Mouse (Mus musculus): ENCODE data around the gene Cyp3a11. TPM values are rescaled to one million over a fixed set of nuclear protein-coding genes. Genes with fewer than 3 reads are reported as not detected.
"Not testable (repeated sequence)": the region's sequence is repeated elsewhere in the genome, so short reads cannot be mapped to it uniquely, and the experiment has no call there.

The Cyp3a11 gene
- polyA plus RNA-seq (2015; fragmentation: Nextera tagmentation; extraction: Ambion mirVana) = 0.40 TPM in 1 of 2 replicates, not detected in the other

DNA sequence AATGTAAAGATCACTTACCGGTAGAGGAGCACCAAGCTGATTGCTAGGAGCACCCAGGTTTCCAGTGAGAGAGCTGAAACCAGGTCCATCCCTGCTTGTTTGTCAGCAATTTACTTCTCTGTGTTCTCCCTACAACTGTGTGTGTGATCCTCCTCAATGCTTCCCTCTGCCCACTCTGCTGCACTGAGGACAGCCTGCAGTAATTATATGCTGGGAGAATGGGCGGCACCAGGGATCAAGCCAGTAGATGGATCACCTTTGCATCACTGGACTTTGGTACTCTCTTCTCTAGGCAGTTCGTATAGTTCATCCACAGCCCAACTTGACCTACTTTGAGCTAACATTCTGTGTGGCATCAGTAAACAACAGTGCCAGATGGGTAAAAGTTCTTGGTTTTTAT is at the start of gene Cyp3a11:
Cyp3a11 (minus strand) TSS at position 277 of the 400 bp plus-strand sequence.
- no peak within 1 kb of the TSS for H3K9ac ChIP-seq
- no peak within 1 kb of the TSS for H3K4me2 ChIP-seq
- WGBS = 81% methylated on average over 3 of the region's 3 CpGs
- H3K9me3 ChIP-seq = peaks cover 4% of the 10 kb centered on the region; the same call in 1 of the 2 replicates
- no peak for ATAC-seq (ENCODE audit: insufficient number of reproducible peaks, insufficient read depth, low FRiP score, low TSS enrichment, low read depth)
- no peak within 1 kb of the TSS for H3K4me3 ChIP-seq
- no peaks in the 10 kb centered on the region for H3K27me3 ChIP-seq
- H3K4me1 ChIP-seq = no peaks in the 10 kb centered on the region
- no peak within 1 kb of the TSS for H3K27ac ChIP-seq
- H3K36me3 ChIP-seq = no peaks in the 10 kb centered on the region

DNA sequence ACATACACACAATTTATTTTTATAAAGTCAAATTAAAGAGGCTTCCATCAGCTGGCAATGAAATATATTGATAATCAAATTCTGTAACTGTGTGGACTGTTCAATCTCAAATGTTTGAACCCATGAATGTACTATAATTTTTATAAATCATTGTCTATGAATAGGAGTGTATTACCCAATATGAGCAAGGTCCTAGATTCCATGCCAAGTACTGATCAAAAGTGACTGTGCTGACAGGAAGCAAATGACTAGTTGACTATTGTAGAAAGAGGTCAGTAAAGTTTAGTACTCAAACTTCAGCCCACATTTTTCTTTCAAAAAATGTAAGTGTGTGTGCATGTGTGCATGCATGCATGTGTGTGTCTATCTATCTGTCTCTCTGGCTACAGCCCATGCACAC is 33.1 kb upstream of the Cyp3a11 start:
- no peak overlapping the region for H3K9ac ChIP-seq
- H3K4me1 ChIP-seq = no peaks in the 10 kb centered on the region
- H3K4me2 ChIP-seq = no peak overlapping the region
- H3K27ac ChIP-seq = no peak overlapping the region
- no peaks in the 10 kb centered on the region for H3K27me3 ChIP-seq
- no peak overlapping the region for H3K4me3 ChIP-seq
- no peaks in the 10 kb centered on the region for H3K36me3 ChIP-seq
- H3K9me3 ChIP-seq = peaks cover 37% of the 10 kb centered on the region
- no peak for ATAC-seq (ENCODE audit: insufficient number of reproducible peaks, insufficient read depth, low FRiP score, low TSS enrichment, low read depth)

DNA sequence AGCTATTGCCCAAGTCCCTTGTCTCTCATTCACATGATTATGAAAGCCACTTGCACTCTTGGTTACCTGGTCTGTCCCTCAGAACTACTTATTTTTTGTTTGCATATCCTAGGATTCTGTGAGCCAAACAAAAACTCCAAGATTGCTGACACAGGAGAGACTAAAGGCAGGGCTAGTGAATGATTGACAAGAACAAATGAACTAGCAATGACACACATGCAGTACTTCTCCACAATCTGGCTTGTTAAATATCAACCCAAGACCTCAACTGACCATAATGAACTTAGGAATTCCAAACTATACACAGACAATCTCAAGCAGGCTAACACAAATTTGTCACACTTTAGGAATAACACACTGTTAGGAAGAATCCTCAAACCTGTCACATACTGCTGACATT is 32.0 kb upstream of the Cyp3a11 start:
- Histone ChIP-seq H3K9ac (no peak overlapping the region), H3K4me2 (no peak overlapping the region), H3K27ac (no peak overlapping the region), H3K36me3 (no peaks in the 10 kb centered on the region), H3K4me3 (no peak overlapping the region), H3K9me3 (peaks cover 44% of the 10 kb centered on the region), H3K4me1 (no peaks in the 10 kb centered on the region), H3K27me3 (no peaks in the 10 kb centered on the region)
- ATAC-seq (ENCODE audit: insufficient number of reproducible peaks, insufficient read depth, low FRiP score, low TSS enrichment, low read depth) = no peak

DNA sequence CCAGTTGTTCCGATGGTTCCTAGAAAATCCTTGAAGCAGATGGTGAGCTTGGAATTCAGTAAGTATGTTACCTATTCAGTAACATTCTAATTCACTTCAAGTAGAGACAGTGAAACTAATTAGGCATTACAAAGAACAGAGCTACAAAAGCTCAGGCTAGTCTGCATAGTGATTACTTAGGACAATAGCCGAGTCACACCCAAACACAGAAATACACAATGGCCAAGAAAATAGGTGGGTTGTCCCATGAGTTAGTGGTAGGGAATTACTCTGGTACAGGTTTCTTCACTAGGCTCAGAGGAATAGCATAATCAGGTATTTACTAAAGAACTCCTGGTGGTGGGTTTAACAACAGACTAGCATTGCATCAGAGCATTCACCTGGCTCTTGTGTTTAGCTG is 27.2 kb upstream of the Cyp3a11 start:
- H3K9ac ChIP-seq; H3K4me2 ChIP-seq; H3K36me3 ChIP-seq; H3K27me3 ChIP-seq; H3K4me3 ChIP-seq; H3K27ac ChIP-seq; H3K4me1 ChIP-seq; ATAC-seq (ENCODE audit: insufficient number of reproducible peaks, insufficient read depth, low FRiP score, low TSS enrichment, low read depth): not testable (repeated sequence)
- 85% methylated on average over 2 of the region's 2 CpGs for WGBS
- H3K9me3 ChIP-seq = peaks cover 43% of the 10 kb centered on the region

DNA sequence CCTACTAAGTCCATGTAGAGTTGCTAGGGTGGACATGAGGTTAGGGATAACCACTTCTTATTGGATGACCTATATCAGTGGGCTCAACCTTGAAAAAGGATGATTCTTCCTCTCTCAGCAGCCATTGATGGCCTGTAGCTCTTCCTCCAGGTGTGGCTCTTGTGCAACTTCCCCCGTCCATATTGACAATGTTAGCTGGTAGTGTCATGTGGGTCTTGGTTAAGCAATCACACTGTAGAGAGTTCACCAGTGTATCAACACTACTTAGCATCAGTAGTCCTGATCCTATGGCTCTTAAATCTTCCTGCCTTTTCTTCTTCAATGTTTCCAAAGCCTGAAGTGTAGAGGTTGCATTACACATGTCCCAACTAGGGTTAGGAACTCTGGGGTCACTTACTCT is 24.8 kb upstream of the Cyp3a11 start:
- H3K9ac ChIP-seq = no peak overlapping the region
- H3K9me3 ChIP-seq = peaks cover 34% of the 10 kb centered on the region
- 79% methylated on average over 1 of the region's 1 CpGs for WGBS
- ATAC-seq (ENCODE audit: insufficient number of reproducible peaks, insufficient read depth, low FRiP score, low TSS enrichment, low read depth) = no peak
- H3K27me3 ChIP-seq = no peaks in the 10 kb centered on the region
- no peaks in the 10 kb centered on the region for H3K36me3 ChIP-seq
- no peaks in the 10 kb centered on the region for H3K4me1 ChIP-seq
- no peak overlapping the region for H3K27ac ChIP-seq
- no peak overlapping the region for H3K4me3 ChIP-seq
- H3K4me2 ChIP-seq = no peak overlapping the region

DNA sequence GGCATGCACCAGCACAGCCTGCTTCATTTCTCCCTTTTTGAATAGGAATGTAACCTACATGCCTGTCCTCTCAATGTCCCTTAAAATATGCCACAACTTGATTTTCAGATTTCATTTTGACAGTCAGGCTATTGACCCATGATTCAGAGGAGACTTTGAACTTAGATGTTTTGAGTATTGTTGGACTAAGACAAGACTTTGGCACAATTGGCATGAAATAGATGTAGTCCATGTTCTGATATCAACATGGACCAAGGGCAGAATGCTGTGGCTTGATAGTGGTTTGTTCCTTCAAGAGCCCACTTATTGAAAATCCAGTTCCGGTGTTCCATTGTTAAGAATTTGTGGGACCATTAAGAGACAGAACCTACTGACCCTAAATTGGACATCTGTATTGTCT is 23.6 kb upstream of the Cyp3a11 start:
- Histone ChIP-seq H3K4me1 (no peaks in the 10 kb centered on the region), H3K9ac (no peak overlapping the region), H3K27ac (no peak overlapping the region), H3K9me3 (peaks cover 32% of the 10 kb centered on the region), H3K36me3 (no peaks in the 10 kb centered on the region), H3K27me3 (no peaks in the 10 kb centered on the region), H3K4me3 (no peak overlapping the region), H3K4me2 (no peak overlapping the region)
- ATAC-seq (ENCODE audit: insufficient number of reproducible peaks, insufficient read depth, low FRiP score, low TSS enrichment, low read depth) = no peak
- 95% methylated on average over 1 of the region's 1 CpGs for WGBS

DNA sequence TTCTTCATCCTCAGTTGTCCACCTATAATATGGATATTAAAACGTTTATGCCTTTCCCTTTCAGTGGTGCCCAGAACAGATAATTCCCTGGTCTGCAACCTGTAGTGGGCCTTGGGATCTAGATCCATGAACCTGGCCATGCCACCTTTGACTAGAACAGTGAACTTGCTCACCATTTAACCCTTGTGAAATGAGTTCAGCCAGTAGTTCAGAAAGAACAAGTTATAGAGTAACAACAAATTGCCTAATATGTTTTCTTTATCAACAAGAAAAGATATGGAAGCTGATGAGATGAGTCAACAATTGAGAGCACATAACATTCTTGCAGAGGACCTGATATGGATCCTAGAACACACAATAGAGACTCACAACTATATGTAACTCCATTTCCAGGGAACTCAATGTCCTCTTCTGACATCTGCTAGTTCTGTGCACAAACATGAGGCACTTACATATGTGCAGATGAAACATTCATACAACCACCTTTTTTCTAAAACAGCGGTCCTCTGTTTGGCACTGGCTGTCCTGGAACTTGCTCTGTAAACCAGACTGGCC is 20.7 kb upstream of the Cyp3a11 start:
- H3K9ac ChIP-seq = no peak overlapping the region
- WGBS = 46% methylated on average over 2 of the region's 2 CpGs
- H3K4me1 ChIP-seq = no peaks in the 10 kb centered on the region
- H3K27me3 ChIP-seq = no peaks in the 10 kb centered on the region
- H3K36me3 ChIP-seq = no peaks in the 10 kb centered on the region
- no peak overlapping the region for H3K4me3 ChIP-seq
- ATAC-seq (ENCODE audit: insufficient number of reproducible peaks, insufficient read depth, low FRiP score, low TSS enrichment, low read depth) = no peak
- H3K9me3 ChIP-seq = peaks cover 22% of the 10 kb centered on the region; the same call in 1 of the 2 replicates
- H3K27ac ChIP-seq = no peak overlapping the region
- H3K4me2 ChIP-seq = no peak overlapping the region

DNA sequence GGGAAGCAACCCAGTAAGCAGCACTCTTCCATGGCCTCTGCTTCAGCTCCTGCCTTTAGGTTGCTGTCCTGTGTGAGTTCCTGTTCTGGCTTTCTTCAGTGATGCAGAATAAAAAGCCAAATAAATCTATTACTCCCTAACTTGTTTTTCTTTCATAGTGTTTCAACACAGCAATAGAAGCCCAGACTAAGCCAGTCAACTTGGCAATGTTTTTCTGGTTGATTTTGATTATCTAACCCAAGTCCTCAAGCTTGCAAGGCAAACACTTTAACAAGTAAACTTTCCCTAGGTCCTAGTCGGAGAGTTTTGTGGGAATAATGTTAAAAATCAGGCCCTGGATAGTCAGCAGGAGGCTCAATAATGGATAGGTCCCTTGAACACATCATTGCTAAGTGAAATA is 17.5 kb upstream of the Cyp3a11 start:
- H3K4me3 ChIP-seq = no peak overlapping the region
- ATAC-seq (ENCODE audit: insufficient number of reproducible peaks, insufficient read depth, low FRiP score, low TSS enrichment, low read depth) = no peak
- 63% methylated on average over 1 of the region's 1 CpGs for WGBS
- H3K9ac ChIP-seq = no peak overlapping the region
- H3K27ac ChIP-seq = no peak overlapping the region
- H3K36me3 ChIP-seq = no peaks in the 10 kb centered on the region
- H3K4me1 ChIP-seq = no peaks in the 10 kb centered on the region
- H3K9me3 ChIP-seq = peaks cover 10% of the 10 kb centered on the region; the same call in 1 of the 2 replicates
- no peak overlapping the region for H3K4me2 ChIP-seq
- no peaks in the 10 kb centered on the region for H3K27me3 ChIP-seq

DNA sequence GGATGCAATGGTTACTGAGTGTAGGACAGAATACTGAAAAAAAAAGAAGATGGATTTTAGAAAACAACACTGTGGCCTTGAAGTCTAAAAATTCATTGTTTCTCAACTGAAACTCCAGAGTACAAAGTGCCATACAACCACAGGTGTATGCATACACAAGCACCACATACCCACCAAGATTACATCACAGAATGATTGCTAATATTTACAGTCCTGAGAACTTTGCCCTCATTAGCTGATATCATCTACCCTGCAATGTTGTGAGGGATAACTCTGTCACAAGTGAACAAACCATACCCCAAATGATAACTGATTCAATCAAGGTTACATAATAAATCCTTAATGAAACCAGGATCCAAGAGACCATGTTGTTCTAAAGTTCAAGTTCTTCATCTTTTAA is 1.4 kb upstream of the Cyp3a11 start:
- H3K4me1 ChIP-seq = no peaks in the 10 kb centered on the region
- H3K9ac ChIP-seq = no peak overlapping the region
- no peaks in the 10 kb centered on the region for H3K27me3 ChIP-seq
- no peak overlapping the region for H3K4me2 ChIP-seq
- no peaks in the 10 kb centered on the region for H3K36me3 ChIP-seq
- no peak for ATAC-seq (ENCODE audit: insufficient number of reproducible peaks, insufficient read depth, low FRiP score, low TSS enrichment, low read depth)
- no peak overlapping the region for H3K4me3 ChIP-seq
- H3K9me3 ChIP-seq = peaks cover 8% of the 10 kb centered on the region; the same call in 1 of the 2 replicates
- no peak overlapping the region for H3K27ac ChIP-seq

DNA sequence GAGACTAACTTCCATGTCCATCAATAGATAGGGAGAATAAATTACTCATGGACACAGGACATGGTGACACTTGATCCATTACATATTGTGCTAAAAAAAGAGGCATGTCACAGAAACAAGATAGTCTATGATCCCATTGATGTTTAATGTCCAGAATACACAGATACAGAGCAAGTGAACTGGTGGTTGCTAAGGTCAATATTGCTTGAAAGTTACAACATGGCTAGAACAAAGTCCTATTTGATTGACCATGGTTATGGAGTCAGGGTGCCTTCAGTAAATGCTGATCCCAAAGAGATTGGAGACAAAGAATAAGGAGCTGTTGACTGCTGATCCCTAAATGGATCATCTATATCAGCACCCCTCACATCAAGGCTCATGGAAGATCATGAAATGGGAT is 12.3 kb downstream of the Cyp3a11 start:
- not testable (repeated sequence) for H3K4me3 ChIP-seq; H3K27me3 ChIP-seq; H3K27ac ChIP-seq; H3K4me1 ChIP-seq; H3K9ac ChIP-seq; H3K36me3 ChIP-seq; H3K4me2 ChIP-seq; ATAC-seq (ENCODE audit: insufficient number of reproducible peaks, insufficient read depth, low FRiP score, low TSS enrichment, low read depth)
- H3K9me3 ChIP-seq = peaks cover 21% of the 10 kb centered on the region

DNA sequence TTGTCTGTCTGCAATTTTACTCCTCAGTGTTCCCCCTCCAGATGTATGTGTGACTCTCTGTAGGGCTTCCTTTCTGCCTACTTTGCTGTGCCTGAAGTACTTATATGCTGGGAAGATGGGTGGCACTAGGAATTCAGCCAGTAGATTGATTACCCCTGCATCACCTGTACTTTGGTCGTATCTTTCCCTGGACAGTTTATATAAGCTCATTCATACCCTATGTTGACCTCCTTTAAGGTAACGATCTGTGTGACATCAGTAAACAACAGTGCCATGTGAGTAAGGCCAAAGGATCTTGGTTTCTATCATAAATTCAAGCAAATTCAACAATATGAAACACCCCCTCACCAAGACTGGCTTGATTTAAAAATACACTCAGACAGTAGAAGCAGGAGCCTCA is 74.0 kb downstream of the Cyp3a11 start, which contains the start of gene Cyp3a44:
Cyp3a44 (minus strand) TSS at position 79 of the 400 bp plus-strand sequence.
- H3K27me3 ChIP-seq; H3K4me3 ChIP-seq; ATAC-seq (ENCODE audit: insufficient number of reproducible peaks, insufficient read depth, low FRiP score, low TSS enrichment, low read depth); H3K27ac ChIP-seq; H3K9ac ChIP-seq; H3K4me1 ChIP-seq; H3K9me3 ChIP-seq; H3K36me3 ChIP-seq; H3K4me2 ChIP-seq: not testable (repeated sequence)
- WGBS = 69% methylated on average over 2 of the region's 2 CpGs

All from embryonic facial prominence, embryonic 13.5 days (tissue).